Mouse (Mus musculus) telencephalon, adult 2 months (tissue): ENCODE measurements around the gene Ccdc173.
"Not testable (repeated sequence)": the region's sequence is repeated elsewhere in the genome, so short reads cannot be mapped to it uniquely, and the experiment has no call there.

Source experiments
- DNase-seq: peaks from one replicate; pipeline ENCODE4 v3.0.0-alpha.2; 2011; ENCODE audit warnings: low read depth, low spot score

The Ccdc173 gene

DNA sequence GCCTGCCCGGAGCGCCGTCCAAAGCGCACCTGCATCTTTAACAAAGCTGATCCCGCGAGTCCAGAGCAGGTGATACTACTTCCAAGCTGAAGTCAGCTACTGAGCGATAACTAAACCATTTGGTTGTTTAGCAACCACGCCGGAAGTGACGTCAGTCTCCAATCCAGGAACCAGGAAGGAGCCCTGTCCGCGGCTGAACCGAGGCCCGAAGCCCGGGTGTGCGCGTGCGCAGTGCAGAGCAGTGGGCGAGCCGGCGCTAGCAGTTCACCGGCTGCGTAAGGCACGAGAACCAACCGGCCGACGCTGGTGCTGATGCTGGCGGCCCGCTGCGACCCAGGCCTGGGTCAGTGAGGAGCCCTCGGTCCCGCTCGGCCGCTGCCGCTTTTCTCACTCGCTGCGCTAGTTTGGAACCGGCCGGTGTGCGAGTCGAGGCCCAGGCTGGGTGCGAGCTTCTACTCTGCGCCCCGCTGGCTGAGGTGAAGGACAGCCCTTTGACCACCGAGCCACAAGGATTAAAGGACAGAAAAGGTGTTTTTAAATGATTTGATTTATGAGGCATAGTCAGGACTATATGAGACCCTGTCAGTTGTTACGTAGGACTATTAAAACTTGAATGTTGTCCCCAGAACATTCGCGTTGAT is at the start of gene Ccdc173, which contains the start of gene Phospho2:
Gene Ccdc173, minus strand, starts transcription at position 147 of the 641 bp plus-strand sequence.
Gene Phospho2, plus strand, starts transcription at position 195 of the 641 bp plus-strand sequence.
- DNase-seq, result peak; percentile 98

GRCm38 (mm10) chr2:69838707-69839106 is 49.3 kb upstream of the Ccdc173 start:
- no peak for DNase-seq

- no peak for DNase-seq
These were observed 48.6 kb upstream of the Ccdc173 start for GRCm38 (mm10) chr2:69837996-69838395.

DNA sequence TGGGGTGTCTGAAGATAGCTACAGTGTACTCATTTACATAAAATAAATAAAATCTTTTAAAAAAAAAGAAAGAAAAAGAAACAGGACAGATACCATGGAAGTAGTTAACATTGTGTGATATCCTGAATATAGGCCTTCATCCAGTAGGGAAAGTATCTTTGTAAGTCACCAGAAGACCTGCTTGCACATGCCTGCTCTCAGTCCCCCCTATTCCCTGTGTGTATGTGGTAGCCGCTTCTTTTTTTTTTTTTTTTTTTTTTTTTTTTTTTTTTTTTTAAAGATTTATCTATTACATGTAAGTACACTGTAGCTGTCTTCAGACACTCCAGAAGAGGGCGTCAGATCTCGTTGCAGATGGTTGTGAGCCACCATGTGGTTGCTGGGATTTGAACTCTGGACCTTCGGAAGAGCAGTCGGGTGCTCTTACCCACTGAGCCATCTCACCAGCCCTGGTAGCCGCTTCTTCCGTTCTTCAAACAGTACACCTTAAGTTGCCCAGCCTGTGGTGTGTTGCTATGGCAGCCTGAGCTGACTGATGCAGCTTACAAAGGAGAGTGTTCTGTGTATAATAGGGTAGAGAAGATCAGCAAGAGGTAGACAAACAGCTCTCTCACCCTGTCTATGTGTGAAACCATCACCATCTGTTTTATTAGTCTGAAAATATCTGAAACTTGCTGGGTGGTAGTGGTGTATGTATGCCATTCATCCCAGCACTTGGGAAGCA is 48.0 kb upstream of the Ccdc173 start:
- DNase-seq, result no peak

- no peak for DNase-seq
These were observed 40.7 kb upstream of the Ccdc173 start for GRCm38 (mm10) chr2:69830116-69830515.

GRCm38 (mm10) chr2:69829680-69830079 is 40.3 kb upstream of the Ccdc173 start:
- no peak for DNase-seq

- no peak for DNase-seq
These were observed 38.7 kb upstream of the Ccdc173 start for GRCm38 (mm10) chr2:69828031-69828430.

DNA sequence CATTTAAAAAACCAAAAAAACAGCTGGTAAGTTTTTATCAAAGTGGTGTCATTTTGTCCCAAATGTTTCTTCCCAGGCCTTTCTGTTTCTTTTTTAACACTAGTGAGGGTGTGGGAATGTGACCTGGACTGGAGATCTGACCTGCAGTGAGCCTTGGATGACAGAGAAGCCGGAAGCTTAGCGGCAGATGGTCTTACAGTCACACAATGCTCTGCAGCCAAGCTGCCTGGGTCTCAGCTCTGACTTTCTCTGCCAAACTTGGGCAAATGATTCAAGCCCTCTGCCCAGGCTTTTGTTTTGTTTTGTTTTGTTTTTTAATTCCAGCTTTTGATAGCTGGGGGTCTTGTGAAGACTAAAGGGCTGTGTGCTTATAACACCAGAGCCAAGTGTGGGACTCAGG is 37.0 kb upstream of the Ccdc173 start:
- no peak for DNase-seq

- DNase-seq, result no peak
These were observed 36.5 kb upstream of the Ccdc173 start for GRCm38 (mm10) chr2:69825898-69826297.

DNA sequence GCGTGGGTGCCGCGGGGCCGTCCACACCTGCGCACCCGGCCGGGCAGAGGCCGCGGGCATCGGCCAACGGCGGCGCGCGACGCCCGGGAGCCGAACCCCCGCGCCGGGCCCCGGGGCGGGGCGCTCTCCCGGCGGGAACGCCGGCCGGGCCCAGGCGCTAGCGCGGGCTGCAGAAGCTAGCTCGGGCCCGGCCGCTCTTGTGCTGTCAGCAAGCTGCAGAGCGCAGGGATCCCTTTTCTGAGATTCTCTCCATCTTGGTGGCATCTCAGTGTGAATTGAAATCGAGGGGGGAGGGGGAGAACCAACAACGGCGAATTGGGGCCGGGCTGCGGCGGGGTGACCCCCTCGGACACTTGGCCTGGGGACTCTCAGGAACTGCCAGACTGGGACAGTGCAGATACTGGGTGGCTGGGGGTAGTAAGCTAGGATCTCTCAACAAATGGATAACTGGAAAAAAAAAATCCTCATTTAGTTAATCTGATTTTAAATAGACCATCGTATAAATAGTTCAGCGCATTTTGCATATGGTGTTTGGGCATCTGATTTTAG is 33.8 kb upstream of the Ccdc173 start:
- DNase-seq, result no peak

DNA sequence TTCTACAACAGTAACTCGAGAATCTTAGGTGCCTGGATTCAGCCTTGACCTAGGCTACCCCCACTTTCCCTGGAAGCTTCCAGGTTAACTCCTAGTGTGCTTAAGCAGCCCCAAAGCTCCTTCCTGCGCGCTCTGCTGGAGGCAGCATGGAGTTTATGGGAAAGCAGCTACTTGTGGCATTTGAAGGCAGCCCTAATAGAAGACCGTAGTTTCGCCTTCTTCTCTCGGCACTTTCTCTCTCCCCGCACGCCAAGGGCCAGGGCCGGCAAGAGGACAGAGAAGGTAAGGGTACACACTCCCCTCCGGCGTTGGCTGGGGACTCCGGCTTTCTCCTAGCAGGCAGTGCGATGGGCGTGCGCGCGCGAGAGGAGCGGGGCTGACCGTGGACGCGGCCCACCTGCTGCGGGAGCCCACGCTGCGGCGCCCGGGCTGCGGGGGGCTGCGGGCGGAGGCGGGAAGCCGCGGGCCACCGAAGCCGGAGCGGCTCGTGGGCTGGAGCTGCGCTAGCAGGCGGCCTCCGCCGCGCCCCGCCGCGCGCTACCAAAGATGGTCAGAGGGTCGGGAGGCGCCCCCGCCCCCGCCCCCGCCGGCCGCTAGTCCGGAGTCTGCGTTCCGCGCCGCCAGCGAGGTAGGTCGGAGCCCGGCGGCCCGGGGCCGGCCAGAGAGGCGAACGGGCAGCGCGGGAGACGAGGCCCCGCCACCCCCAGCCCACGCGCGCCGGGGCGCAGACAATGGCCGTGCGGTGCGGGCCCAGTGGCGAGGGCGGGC is 33.2 kb upstream of the Ccdc173 start:
- no peak for DNase-seq

DNA sequence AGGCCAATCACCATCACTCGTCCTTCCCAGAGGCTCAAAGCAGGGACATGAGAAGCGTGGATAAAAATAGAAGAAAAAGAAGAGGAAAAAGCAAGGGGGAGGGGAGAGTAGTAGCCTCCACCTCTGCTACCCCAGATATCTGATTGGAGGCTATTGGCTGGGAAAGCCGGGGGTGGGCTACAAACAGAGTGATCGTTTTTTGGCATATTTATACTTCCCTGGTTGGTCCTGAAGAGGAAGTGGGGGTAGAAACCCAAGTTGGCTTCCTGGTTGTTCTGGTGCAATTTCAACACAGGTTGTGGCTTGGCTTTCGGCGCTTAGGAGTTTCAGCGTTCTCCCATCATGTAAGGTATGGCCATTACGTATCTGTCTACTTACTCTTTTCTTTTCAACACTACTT is 32.3 kb upstream of the Ccdc173 start, which contains the start of gene Klhl23:
Gene Klhl23, plus strand, starts transcription at position 234 of the 400 bp plus-strand sequence.
- no peak for DNase-seq

- DNase-seq, result no peak
These were observed 30.8 kb upstream of the Ccdc173 start for GRCm38 (mm10) chr2:69820201-69820600.

GRCm38 (mm10) chr2:69818350-69819085 is 29.1 kb upstream of the Ccdc173 start:
- DNase-seq, result no peak

DNA sequence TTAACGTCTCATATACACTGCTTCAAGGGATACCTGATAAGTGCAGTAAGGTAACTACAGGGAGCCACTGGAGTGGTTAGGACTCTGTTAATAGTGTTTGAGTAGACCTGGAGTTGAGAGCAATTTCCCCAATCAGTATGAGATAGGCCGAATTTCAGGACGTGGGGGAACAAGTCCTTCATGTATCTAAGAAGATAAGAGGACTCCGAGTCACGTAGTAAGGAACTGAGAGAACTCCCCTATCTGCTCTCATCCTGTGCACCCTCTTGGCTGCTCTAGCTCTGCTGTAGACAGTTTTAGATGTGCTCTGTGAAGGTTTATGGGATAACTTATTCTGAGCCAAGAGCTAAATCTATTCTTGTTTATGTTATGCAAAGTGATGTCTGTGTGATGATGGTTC is 27.2 kb upstream of the Ccdc173 start:
- no peak for DNase-seq

DNA sequence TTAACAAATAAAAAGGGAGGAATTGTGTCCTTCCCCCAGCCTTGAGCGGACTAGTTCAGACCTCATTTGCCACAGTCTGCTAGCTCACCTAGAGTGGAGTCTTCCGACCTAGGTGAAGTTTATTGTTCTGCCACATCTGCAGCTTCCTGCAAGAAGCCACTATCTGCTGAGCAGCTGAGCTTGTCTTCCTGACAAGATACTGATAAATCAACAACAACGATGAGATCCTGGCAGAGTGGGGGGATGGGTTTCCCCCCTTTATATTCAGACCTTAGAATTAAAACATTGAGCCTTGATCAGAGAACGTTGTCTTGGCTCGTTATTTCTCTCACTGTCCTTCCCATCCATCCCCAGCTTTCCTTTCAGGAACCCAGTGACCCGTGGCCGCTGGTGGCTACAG is 22.0 kb upstream of the Ccdc173 start:
- DNase-seq, result not testable (repeated sequence)

DNA sequence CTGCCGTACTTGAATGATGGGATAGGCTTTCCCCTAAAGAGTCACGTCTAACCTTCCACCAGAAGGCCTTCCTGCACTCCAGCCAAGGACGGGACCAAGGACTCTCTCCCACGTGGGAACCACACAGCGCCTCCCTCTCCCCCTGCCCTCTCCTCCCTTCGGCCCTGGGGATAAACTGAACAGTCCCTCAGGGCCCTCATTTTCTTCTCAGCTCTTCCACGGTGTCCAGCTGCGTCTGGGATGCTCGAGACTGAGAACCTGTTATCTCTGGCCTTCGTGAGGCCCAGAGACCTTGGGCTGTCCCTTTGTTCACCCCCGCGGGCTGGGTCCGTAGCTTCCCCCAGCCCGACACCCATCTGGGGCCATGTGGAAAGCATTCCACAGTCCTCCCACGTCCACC is 20.8 kb upstream of the Ccdc173 start:
- no peak for DNase-seq

- DNase-seq, result not testable (repeated sequence)
These were observed 15.3 kb upstream of the Ccdc173 start for GRCm38 (mm10) chr2:69804663-69805062.

- DNase-seq, result no peak
These were observed 14.4 kb upstream of the Ccdc173 start for GRCm38 (mm10) chr2:69803756-69804155.

DNA sequence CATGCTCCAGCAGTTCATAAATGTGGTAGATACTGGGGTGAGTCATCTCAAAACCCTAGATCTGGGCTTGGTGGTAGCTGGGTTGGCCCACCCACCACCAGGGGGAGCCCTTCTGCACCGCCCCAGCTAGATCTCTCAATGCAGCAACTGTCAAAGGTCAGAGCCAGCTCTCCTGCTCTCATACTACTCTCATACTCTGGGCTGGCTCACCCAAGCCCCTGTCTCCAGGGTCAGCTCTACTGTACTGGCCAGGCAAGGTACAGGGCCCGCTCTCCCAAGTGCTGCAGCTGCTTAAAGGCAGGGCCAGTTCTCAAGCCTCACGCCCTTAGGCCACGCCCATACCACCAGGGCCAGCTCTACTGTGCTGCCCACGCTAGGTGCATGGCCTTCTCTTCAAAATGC is 13.5 kb upstream of the Ccdc173 start:
- no peak for DNase-seq

- no peak for DNase-seq
These were observed 1.3 kb upstream of the Ccdc173 start for GRCm38 (mm10) chr2:69790722-69791121.
